Mouse (Mus musculus) lung, postnatal 0 days (tissue): ENCODE measurements around the gene Hdac9.

Experiments
- CTCF ChIP-seq: IDR thresholded peaks from 2 replicates; pipeline ENCODE4 v1.5.1; 2016; ENCODE audit warnings: antibody characterized with exemption, mild to moderate bottlenecking
- EP300 ChIP-seq: IDR thresholded peaks from 2 replicates; pipeline ENCODE4 v1.6.1; 2016; ENCODE audit warnings: antibody characterized with exemption, mild to moderate bottlenecking, control low read depth

DNA sequence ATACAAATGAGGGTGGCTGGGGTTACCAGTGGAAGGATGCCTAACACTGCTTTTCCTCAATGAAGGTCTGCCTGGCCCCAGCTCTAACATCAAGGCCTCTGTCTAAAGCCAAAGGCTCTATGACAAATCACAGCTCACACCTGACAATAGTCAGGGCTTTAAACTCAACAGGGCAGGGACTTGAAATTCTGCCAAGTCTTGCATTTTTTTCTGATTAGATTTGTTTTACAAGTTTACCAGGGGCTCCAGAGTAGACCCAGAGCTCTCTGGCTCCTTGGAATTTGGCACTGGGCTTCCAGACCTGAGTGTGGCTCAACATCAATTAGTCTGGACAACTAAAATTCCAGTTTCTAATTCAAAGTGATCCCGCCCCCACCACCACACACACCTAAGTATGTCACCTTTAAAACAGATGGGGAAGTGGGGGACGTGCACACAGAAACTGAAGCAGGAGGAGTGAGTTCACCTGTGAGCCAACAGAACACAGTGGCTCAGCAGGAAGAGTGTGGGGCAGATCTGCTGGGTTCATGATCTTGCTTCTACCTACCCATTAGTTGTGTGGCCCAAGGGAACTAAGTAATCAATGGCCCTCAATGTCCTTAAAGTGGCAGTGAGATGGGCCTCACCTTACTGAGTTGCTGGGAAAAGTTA lies 829.5 kb downstream of the Hdac9 start:
- no peak for TF ChIP-seq CTCF
- no peak for TF ChIP-seq EP300
